Mouse (Mus musculus) kidney, embryonic 15.5 days (tissue): ENCODE measurements around the gene Zc4h2. TPM values are rescaled to one million over a fixed set of nuclear protein-coding genes. Genes with fewer than 3 reads are reported as not detected.

ENCODE experiments used
- ATAC-seq: fragments of 200-750 bp; cut with Nextera tagmentation; replicated peaks from 2 replicates; pipeline ENCODE4 v1.8.0; 2017; ENCODE audit warnings: moderate TSS enrichment; ENCODE audit not compliant: low FRiP score
- H3K27ac ChIP-seq: fragments of 300-500 bp; sonication (generic); 2 replicates; pipeline ENCODE4 v1.5.1; 2015; ENCODE audit warnings: mild to moderate bottlenecking, inconsistent platforms
- H3K27me3 ChIP-seq: fragments of 300-500 bp; sonication (generic); 2 replicates; pipeline ENCODE4 v1.6.1; 2015; ENCODE audit warnings: inconsistent platforms
- H3K36me3 ChIP-seq: fragments of 300-500 bp; sonication (generic); 2 replicates; pipeline ENCODE4 v1.6.1; 2015; ENCODE audit warnings: inconsistent platforms
- H3K4me1 ChIP-seq: fragments of 300-500 bp; sonication (generic); 2 replicates; pipeline ENCODE4 v1.6.1; 2015; ENCODE audit warnings: inconsistent platforms
- H3K4me2 ChIP-seq: fragments of 300-500 bp; sonication (generic); 2 replicates; pipeline ENCODE4 v1.6.1; 2015; ENCODE audit warnings: moderate library complexity, mild to moderate bottlenecking, inconsistent platforms
- H3K4me3 ChIP-seq: fragments of 300-500 bp; sonication (generic); replicated peaks from 2 replicates; pipeline ENCODE4 v1.5.1; 2015; ENCODE audit warnings: mild to moderate bottlenecking, inconsistent platforms
- H3K9ac ChIP-seq: fragments of 300-500 bp; sonication (generic); 2 replicates; pipeline ENCODE4 v1.6.1; 2015; ENCODE audit warnings: mild to moderate bottlenecking, inconsistent platforms
- H3K9me3 ChIP-seq: fragments of 300-500 bp; sonication (generic); replicated peaks from 2 replicates; pipeline ENCODE4 v1.6.1; 2016; ENCODE audit warnings: inconsistent platforms
- WGBS: fragments of 180-500 bp; shearing (Covaris S2); methylation state at CpG from one replicate; pipeline ENCODE4 v1.1.7; 2015; ENCODE audit warnings: mixed read lengths; 5-methylcytosine and 5-hydroxymethylcytosine counted together
- polyA plus RNA-seq: library from polyadenylated mRNA; unstranded; fragments of >200 nt; fragmentation: Nextera tagmentation; extraction: Ambion mirVana; gene quantifications from 2 replicates; pipeline ENCODE4 v1.2.1, GENCODE M21; 2015

The Zc4h2 gene
- polyA plus RNA-seq = 21.8 and 23.3 TPM in 2 replicates

DNA sequence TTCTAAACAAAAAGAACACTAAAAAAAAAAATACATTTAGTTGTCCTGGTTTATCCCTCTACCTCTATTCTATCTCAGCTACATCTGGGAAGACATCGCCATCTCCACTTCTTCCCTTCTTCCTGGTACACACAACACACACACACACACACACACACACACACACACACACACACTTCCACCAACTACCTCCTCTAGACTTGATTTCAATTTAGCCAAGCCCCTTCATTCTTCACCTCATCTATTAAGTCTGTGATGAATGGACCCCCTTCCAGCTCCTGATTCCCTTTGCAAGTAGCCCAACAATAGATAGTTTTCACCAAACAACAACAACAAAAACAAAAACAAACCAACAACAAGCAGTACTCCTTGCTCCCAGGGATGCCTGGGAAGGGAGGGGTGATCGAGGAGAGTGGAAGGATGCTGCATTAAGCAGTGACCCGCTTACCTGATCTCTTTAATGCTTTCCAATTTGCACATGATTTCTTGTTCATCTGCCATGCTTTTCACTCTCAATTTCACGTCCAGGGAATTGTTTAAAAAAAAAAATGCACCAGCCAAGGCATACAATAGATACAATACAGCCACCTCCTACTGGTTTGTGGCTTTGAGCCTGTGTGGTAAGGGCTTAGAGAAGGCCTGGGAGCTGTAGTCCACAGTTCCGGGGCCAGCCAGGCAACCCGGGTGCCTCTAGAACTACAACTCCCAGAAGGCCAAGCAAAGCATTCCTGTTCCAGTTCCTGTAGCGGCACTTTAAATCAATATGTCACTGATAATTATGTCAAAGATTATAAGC is at the start of gene Zc4h2:
Zc4h2 (minus strand) TSS at position 706 of the 796 bp plus-strand sequence.
- Histone ChIP-seq H3K9me3 (no peaks in the 10 kb centered on the region), H3K27me3 (0 out of 2 replicates have a peak, but pooled peaks cover 3% of the 10 kb centered on the region), H3K36me3 (no peaks in the 10 kb centered on the region), H3K9ac (peak within 1 kb of the TSS; percentile 33; the same call in 1 of the 2 replicates), H3K4me1 (no peaks in the 10 kb centered on the region), H3K4me3 (peak within 1 kb of the TSS; percentile 51), H3K4me2 (peak within 1 kb of the TSS; percentile 54), H3K27ac (no peak within 1 kb of the TSS)
- peak; percentile 100 for ATAC-seq
- WGBS = 20% methylated on average over 7 of the region's 7 CpGs

DNA sequence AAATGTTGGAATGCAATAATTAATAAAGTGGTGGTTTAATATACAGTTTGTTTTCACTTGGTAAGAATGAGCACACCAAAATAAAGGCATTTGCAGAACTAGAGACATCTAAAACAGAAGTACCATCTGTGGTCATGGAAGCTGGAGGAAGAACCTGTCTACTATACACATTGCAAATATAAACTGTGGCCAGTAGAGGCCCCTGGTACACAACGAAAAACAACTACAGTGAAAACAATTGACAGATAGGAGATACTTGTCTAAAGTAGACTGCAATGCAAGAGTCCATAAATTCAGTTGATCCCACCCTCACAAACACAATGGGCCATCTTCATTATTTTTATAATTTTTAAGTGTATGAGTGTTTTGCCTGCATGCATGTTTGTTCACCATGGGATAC is 28.8 kb upstream of the Zc4h2 start:
- no peak overlapping the region for H3K4me2 ChIP-seq
- 58% methylated on average over 1 of the region's 1 CpGs for WGBS
- no peak overlapping the region for H3K4me3 ChIP-seq

DNA sequence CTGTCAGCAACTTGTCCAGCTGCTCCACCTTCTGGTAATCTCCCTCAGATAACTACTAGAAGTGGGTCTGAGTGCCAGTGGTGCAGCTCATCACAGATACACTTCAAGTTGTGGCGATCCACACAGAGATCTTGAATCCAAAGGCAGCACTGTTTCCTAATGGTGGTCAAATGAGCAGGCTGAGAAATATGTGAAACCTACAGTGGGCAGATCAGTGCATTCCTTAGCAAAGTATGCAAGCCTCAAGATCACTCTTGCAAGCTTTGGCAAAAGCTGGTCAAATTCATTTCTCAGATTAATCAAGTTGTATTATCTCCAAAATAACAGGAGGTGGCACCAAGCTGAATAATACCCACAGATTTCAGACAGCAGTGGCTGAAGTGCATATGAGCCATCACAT is 23.9 kb upstream of the Zc4h2 start:
- no peak for ATAC-seq
- Histone ChIP-seq H3K36me3 (no peaks in the 10 kb centered on the region), H3K4me2 (no peak overlapping the region), H3K4me3 (no peak overlapping the region), H3K9ac (no peak overlapping the region), H3K9me3 (no peaks in the 10 kb centered on the region), H3K4me1 (no peaks in the 10 kb centered on the region), H3K27me3 (no peaks in the 10 kb centered on the region), H3K27ac (no peak overlapping the region)
- WGBS = 87% methylated on average over 1 of the region's 1 CpGs

More for the DNA sequence above, 28.8 kb upstream of the Zc4h2 start:
- Histone ChIP-seq H3K27me3 (no peaks in the 10 kb centered on the region), H3K27ac (no peak overlapping the region), H3K36me3 (no peaks in the 10 kb centered on the region), H3K9me3 (no peaks in the 10 kb centered on the region), H3K9ac (no peak overlapping the region), H3K4me1 (no peaks in the 10 kb centered on the region)
- ATAC-seq = no peak

DNA sequence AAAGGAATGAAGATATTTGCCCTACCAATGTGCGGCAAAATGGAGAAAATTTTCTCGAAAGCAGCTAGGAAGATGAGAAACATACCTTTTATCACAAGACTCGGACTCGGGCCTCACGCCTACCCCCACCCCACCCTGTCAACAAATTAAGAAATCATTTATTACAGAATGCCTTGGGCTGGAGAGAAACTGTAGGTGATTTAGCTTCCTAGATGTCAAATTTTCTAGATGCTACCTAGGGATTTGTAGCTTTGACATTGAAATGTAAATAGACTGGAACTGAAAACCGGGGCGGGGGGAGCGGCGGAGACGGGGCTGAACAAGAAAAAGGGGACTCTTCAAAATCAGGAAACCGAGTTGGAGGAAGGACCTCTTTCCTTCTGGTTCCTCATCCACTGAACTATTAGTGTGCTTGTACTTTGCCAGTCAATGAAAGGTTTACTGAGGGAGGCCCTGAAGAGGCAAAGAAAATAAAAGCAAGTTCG is 333 bp upstream of the Zc4h2 start:
- Histone ChIP-seq H3K36me3 (no peaks in the 10 kb centered on the region), H3K9me3 (no peaks in the 10 kb centered on the region), H3K27ac (no peak overlapping the region), H3K9ac (0 out of 2 replicates have a peak overlapping the region, but pooled peaks have one; percentile 33), H3K4me3 (peak overlapping the region; percentile 51), H3K4me2 (peak overlapping the region; percentile 54), H3K4me1 (no peaks in the 10 kb centered on the region), H3K27me3 (0 out of 2 replicates have a peak, but pooled peaks cover 3% of the 10 kb centered on the region)
- WGBS = 29% methylated on average over 12 of the region's 12 CpGs
- ATAC-seq = peak; percentile 77

DNA sequence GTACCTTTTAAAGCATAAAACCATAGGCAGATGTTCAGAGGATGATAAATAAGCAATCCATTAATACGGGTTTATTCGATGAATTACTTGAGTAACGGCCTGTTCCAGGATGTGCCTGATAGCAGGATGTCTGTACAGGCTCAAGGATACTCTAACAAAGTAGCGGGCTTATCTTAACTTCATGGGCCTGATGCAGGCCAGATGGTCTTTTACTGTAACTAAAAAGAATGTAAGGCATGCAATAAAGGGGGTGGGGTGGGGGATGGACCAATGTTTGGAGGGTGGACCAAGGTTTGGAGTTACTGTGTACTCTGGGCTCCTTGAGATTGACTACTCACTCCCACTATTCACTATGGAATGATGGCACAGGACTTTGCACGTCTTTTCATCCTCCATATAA is 57.7 kb downstream of the Zc4h2 start:
- ATAC-seq = no peak
- Histone ChIP-seq H3K9me3 (no peaks in the 10 kb centered on the region), H3K27ac (no peak overlapping the region), H3K4me1 (no peaks in the 10 kb centered on the region), H3K9ac (no peak overlapping the region), H3K4me3 (no peak overlapping the region), H3K27me3 (no peaks in the 10 kb centered on the region), H3K4me2 (no peak overlapping the region), H3K36me3 (no peaks in the 10 kb centered on the region)
- 66% methylated on average over 5 of the region's 5 CpGs for WGBS

Other genes with a start within 250 kb of the Zc4h2 start
- 10.0 and 11.1 TPM in 2 replicates for gene Amer1, start 213.6 kb downstream of the Zc4h2 start, polyA plus RNA-seq
- gene Asb12, start 100.5 kb downstream of the Zc4h2 start, polyA plus RNA-seq = 0.26 TPM in 1 of 2 replicates, not detected in the other
- not detected in 2 replicates for gene Pfn5, start 100.4 kb downstream of the Zc4h2 start, polyA plus RNA-seq
- 2.3 and 2.9 TPM in 2 replicates for gene Zc3h12b, start 53.2 kb upstream of the Zc4h2 start, polyA plus RNA-seq